Mouse (Mus musculus) liver, adult 2 months (tissue): ENCODE data around the gene Coro1c. TPM values are rescaled to one million over a fixed set of nuclear protein-coding genes. Genes with fewer than 3 reads are reported as not detected.

Experiments used
- DNase-seq: peaks from one replicate; pipeline ENCODE4 v3.0.0-alpha.2; 2011; ENCODE audit warnings: low read depth, low spot score; ENCODE audit errors: extremely low read depth
- H3K27ac ChIP-seq: fragments of 200-500 bp; replicated peaks from 2 replicates; pipeline ENCODE4 v1.5.1; 2012; ENCODE audit warnings: low read depth, mild to moderate bottlenecking, control low read depth, inconsistent platforms, low read length; ENCODE audit not compliant: insufficient read depth
- H3K27me3 ChIP-seq: fragments of 200-500 bp; 2 replicates; pipeline ENCODE4 v1.6.1; 2012; ENCODE audit warnings: mild to moderate bottlenecking, moderate library complexity, low read length, inconsistent platforms; ENCODE audit not compliant: control insufficient read depth, insufficient read depth
- H3K36me3 ChIP-seq: fragments of 200-500 bp; 2 replicates; pipeline ENCODE4 v1.6.1; 2012; ENCODE audit warnings: low read length, inconsistent platforms; ENCODE audit not compliant: control insufficient read depth, insufficient read depth
- H3K4me1 ChIP-seq: fragments of 200-500 bp; 2 replicates; pipeline ENCODE4 v1.6.1; 2011; ENCODE audit warnings: low read length; ENCODE audit not compliant: control insufficient read depth, insufficient read depth
- H3K4me3 ChIP-seq: fragments of 200-500 bp; 2 replicates; pipeline ENCODE4 v1.5.1; 2011; ENCODE audit warnings: low read depth, mild to moderate bottlenecking, control low read depth, low read length, moderate library complexity; ENCODE audit not compliant: insufficient read depth
- H3K79me2 ChIP-seq: fragments of 200-500 bp; 2 replicates; pipeline ENCODE4 v1.6.1; 2012; ENCODE audit warnings: inconsistent platforms, mild to moderate bottlenecking, low read length, moderate library complexity; ENCODE audit not compliant: control insufficient read depth, insufficient read depth
- H3K9ac ChIP-seq: fragments of 200-500 bp; 2 replicates; pipeline ENCODE4 v1.6.1; 2012; ENCODE audit warnings: low read depth, mild to moderate bottlenecking, control low read depth, inconsistent platforms, low read length
- CTCF ChIP-seq: fragments of 200-500 bp; IDR thresholded peaks from 2 replicates; pipeline ENCODE4 v1.5.1; 2011; ENCODE audit warnings: low read depth, low read length, control low read depth
- POLR2A ChIP-seq: fragments of 200-500 bp; IDR thresholded peaks from 2 replicates; pipeline ENCODE4 v1.6.1; 2011; ENCODE audit warnings: low read length, control low read depth; ENCODE audit not compliant: insufficient read depth; ENCODE audit errors: extremely low read depth
- WGBS: fragments of 180-500 bp; shearing (Covaris S2); methylation state at CpG from one replicate; pipeline ENCODE4 v1.1.7; 2018; 5-methylcytosine and 5-hydroxymethylcytosine counted together
- polyA plus RNA-seq: library from polyadenylated mRNA; depleted of rRNA; stranded (reverse); fragments of >200 nt; gene quantifications from 2 replicates; pipeline ENCODE4 v1.2.3, GENCODE M21; 2012
- total RNA-seq: library from RNA; depleted of rRNA; stranded (reverse); fragments of >200 nt; gene quantifications from 2 replicates; pipeline ENCODE4 v1.2.3, GENCODE M21; 2014

Gene Coro1c
- total and polyA plus RNA-seq, 2 experiments = 11.8 to 13.6 TPM

GRCm38 (mm10) chr5:113828481-113828880 is 80.1 kb downstream of the Coro1c start:
- no peak for DNase-seq
- Histone ChIP-seq H3K27me3 (no peaks in the 10 kb centered on the region), H3K4me3 (no peak overlapping the region), H3K9ac (no peak overlapping the region), H3K27ac (no peak overlapping the region), H3K4me1 (no peaks in the 10 kb centered on the region), H3K79me2 (no peaks in the 10 kb centered on the region), H3K36me3 (no peaks in the 10 kb centered on the region)
- TF ChIP-seq CTCF = no peak
- TF ChIP-seq POLR2A = no peak
- WGBS = 54% methylated on average over 7 of the region's 7 CpGs

- H3K27ac ChIP-seq = no peak overlapping the region
- H3K79me2 ChIP-seq = no peaks in the 10 kb centered on the region
- no peak overlapping the region for H3K4me3 ChIP-seq
- no peaks in the 10 kb centered on the region for H3K4me1 ChIP-seq
- H3K9ac ChIP-seq = no peak overlapping the region
- no peaks in the 10 kb centered on the region for H3K27me3 ChIP-seq
- TF ChIP-seq CTCF = no peak
- H3K36me3 ChIP-seq = no peaks in the 10 kb centered on the region
- no peak for DNase-seq
- 39% methylated on average over 4 of the region's 4 CpGs for WGBS
Observed at GRCm38 (mm10) chr5:113827991-113828411, 80.6 kb downstream of the Coro1c start.

GRCm38 (mm10) chr5:113826619-113827018 is 81.9 kb downstream of the Coro1c start:
- Histone ChIP-seq H3K36me3 (no peaks in the 10 kb centered on the region), H3K79me2 (no peaks in the 10 kb centered on the region), H3K9ac (no peak overlapping the region), H3K27ac (no peak overlapping the region), H3K27me3 (no peaks in the 10 kb centered on the region), H3K4me1 (no peaks in the 10 kb centered on the region), H3K4me3 (no peak overlapping the region)
- no peak for DNase-seq
- WGBS = 82% methylated on average over 4 of the region's 4 CpGs
- TF ChIP-seq CTCF (no peak), POLR2A (no peak)

GRCm38 (mm10) chr5:113825558-113825957 is 83.0 kb downstream of the Coro1c start:
- no peaks in the 10 kb centered on the region for H3K27me3 ChIP-seq
- no peaks in the 10 kb centered on the region for H3K79me2 ChIP-seq
- 68% methylated on average over 7 of the region's 7 CpGs for WGBS
- no peak for DNase-seq
- no peaks in the 10 kb centered on the region for H3K4me1 ChIP-seq
- H3K36me3 ChIP-seq = no peaks in the 10 kb centered on the region
- no peak overlapping the region for H3K9ac ChIP-seq
- no peak overlapping the region for H3K4me3 ChIP-seq
- H3K27ac ChIP-seq = no peak overlapping the region
- no peak for TF ChIP-seq POLR2A
- no peak for TF ChIP-seq CTCF

GRCm38 (mm10) chr5:113824228-113824627 is 84.3 kb downstream of the Coro1c start:
- DNase-seq = no peak
- Histone ChIP-seq H3K4me1 (no peaks in the 10 kb centered on the region), H3K27ac (no peak overlapping the region), H3K36me3 (no peaks in the 10 kb centered on the region), H3K4me3 (no peak overlapping the region), H3K27me3 (no peaks in the 10 kb centered on the region), H3K79me2 (no peaks in the 10 kb centered on the region), H3K9ac (no peak overlapping the region)
- no peak for TF ChIP-seq CTCF
- no peak for TF ChIP-seq POLR2A
- WGBS = 72% methylated on average over 4 of the region's 4 CpGs

GRCm38 (mm10) chr5:113818572-113818971 is 90.0 kb downstream of the Coro1c start:
- TF ChIP-seq POLR2A = no peak
- TF ChIP-seq CTCF = no peak
- 73% methylated on average over 14 of the region's 14 CpGs for WGBS
- H3K4me1 ChIP-seq = no peaks in the 10 kb centered on the region

More at GRCm38 (mm10) chr5:113818572-113818971, 90.0 kb downstream of the Coro1c start:
- H3K79me2 ChIP-seq = no peaks in the 10 kb centered on the region
- H3K4me3 ChIP-seq = no peak overlapping the region
- DNase-seq = no peak
- no peak overlapping the region for H3K27ac ChIP-seq
- H3K9ac ChIP-seq = no peak overlapping the region
- no peaks in the 10 kb centered on the region for H3K36me3 ChIP-seq
- no peaks in the 10 kb centered on the region for H3K27me3 ChIP-seq
